Mouse (Mus musculus): Measurements from ENCODE around the gene Mindy4b-ps. TPM values are rescaled to one million over a fixed set of nuclear protein-coding genes. Genes with fewer than 3 reads are reported as not detected.

The Mindy4b-ps gene
- polyA plus RNA-seq, 1 experiment from 2014 or later = not detected

- H3K4me1 ChIP-seq (replicated peaks) = peaks cover 11% of the 10 kb centered on the region
- no peak overlapping the region for H3K4me3 ChIP-seq (replicated peaks)
- no peak for ATAC-seq
- H3K36me3 ChIP-seq = no peaks in the 10 kb centered on the region
- peaks cover 65% of the 10 kb centered on the region for H3K27me3 ChIP-seq
- WGBS = 91% methylated on average over 3 of the region's 3 CpGs
- H3K9me3 ChIP-seq = no peaks in the 10 kb centered on the region
- no peak overlapping the region for H3K9ac ChIP-seq (replicated peaks)
- H3K27ac ChIP-seq = no peak overlapping the region
- H3K4me2 ChIP-seq (replicated peaks) = no peak overlapping the region
These were observed 7.9 kb downstream of the Mindy4b-ps start for GRCm38 (mm10) chr3:58814191-58814590.

GRCm38 (mm10) chr3:58810353-58810752 is 11.8 kb downstream of the Mindy4b-ps start:
- H3K9me3 ChIP-seq = no peaks in the 10 kb centered on the region
- 73% methylated on average over 11 of the region's 11 CpGs for WGBS
- no peak overlapping the region for H3K9ac ChIP-seq (replicated peaks)
- no peak for ATAC-seq
- no peak overlapping the region for H3K4me2 ChIP-seq (replicated peaks)
- peaks cover 12% of the 10 kb centered on the region for H3K4me1 ChIP-seq (replicated peaks)
- no peaks in the 10 kb centered on the region for H3K36me3 ChIP-seq
- no peak overlapping the region for H3K4me3 ChIP-seq (replicated peaks)
- peaks cover 36% of the 10 kb centered on the region for H3K27me3 ChIP-seq
- no peak overlapping the region for H3K27ac ChIP-seq

- ATAC-seq = peak; percentile 70; the same call in 1 of the 2 replicates
- H3K4me3 ChIP-seq (replicated peaks) = no peak overlapping the region
- no peaks in the 10 kb centered on the region for H3K9me3 ChIP-seq
- H3K4me2 ChIP-seq (replicated peaks) = no peak overlapping the region
- WGBS = 27% methylated on average over 12 of the region's 12 CpGs
- H3K9ac ChIP-seq (replicated peaks) = no peak overlapping the region
- H3K36me3 ChIP-seq = no peaks in the 10 kb centered on the region
- peaks cover 12% of the 10 kb centered on the region for H3K4me1 ChIP-seq (replicated peaks)
- H3K27me3 ChIP-seq = peaks cover 28% of the 10 kb centered on the region
- 0 out of 2 replicates have a peak overlapping the region, but pooled peaks have one; percentile 10 for H3K27ac ChIP-seq
These were observed 12.8 kb downstream of the Mindy4b-ps start for GRCm38 (mm10) chr3:58809111-58809915.

- Histone ChIP-seq H3K9ac (replicated peaks) (no peak overlapping the region), H3K4me1 (replicated peaks) (peaks cover 12% of the 10 kb centered on the region)
- 87% methylated on average over 5 of the region's 5 CpGs for WGBS
These were observed 13.5 kb downstream of the Mindy4b-ps start for GRCm38 (mm10) chr3:58808636-58809035.

GRCm38 (mm10) chr3:58804745-58805144 is 17.4 kb downstream of the Mindy4b-ps start:
- no peak overlapping the region for H3K4me2 ChIP-seq (replicated peaks)
- peaks cover 12% of the 10 kb centered on the region for H3K4me1 ChIP-seq (replicated peaks)
- no peak overlapping the region for H3K9ac ChIP-seq (replicated peaks)
- H3K9me3 ChIP-seq = no peaks in the 10 kb centered on the region
- WGBS = 85% methylated on average over 6 of the region's 6 CpGs
- H3K4me3 ChIP-seq (replicated peaks) = no peak overlapping the region
- H3K27me3 ChIP-seq = 0 out of 2 replicates have a peak, but pooled peaks cover 3% of the 10 kb centered on the region
- H3K27ac ChIP-seq = no peak overlapping the region
- ATAC-seq = no peak
- no peaks in the 10 kb centered on the region for H3K36me3 ChIP-seq

More at GRCm38 (mm10) chr3:58808636-58809035, 13.5 kb downstream of the Mindy4b-ps start:
- ATAC-seq = no peak
- Histone ChIP-seq H3K4me2 (replicated peaks) (no peak overlapping the region), H3K27ac (no peak overlapping the region), H3K36me3 (no peaks in the 10 kb centered on the region), H3K27me3 (peaks cover 23% of the 10 kb centered on the region), H3K9me3 (no peaks in the 10 kb centered on the region), H3K4me3 (replicated peaks) (no peak overlapping the region)

- Histone ChIP-seq H3K27ac (no peak overlapping the region), H3K4me2 (replicated peaks) (no peak overlapping the region), H3K27me3 (no peaks in the 10 kb centered on the region), H3K9ac (replicated peaks) (no peak overlapping the region), H3K9me3 (no peaks in the 10 kb centered on the region), H3K36me3 (no peaks in the 10 kb centered on the region), H3K4me3 (replicated peaks) (no peak overlapping the region), H3K4me1 (replicated peaks) (no peaks in the 10 kb centered on the region)
- WGBS = 87% methylated on average over 4 of the region's 4 CpGs
- no peak for ATAC-seq
These were observed 23.4 kb downstream of the Mindy4b-ps start for GRCm38 (mm10) chr3:58798676-58799075.

GRCm38 (mm10) chr3:58798245-58798644 is 23.9 kb downstream of the Mindy4b-ps start:
- Histone ChIP-seq H3K4me1 (replicated peaks) (no peaks in the 10 kb centered on the region), H3K4me3 (replicated peaks) (no peak overlapping the region), H3K9me3 (no peaks in the 10 kb centered on the region), H3K36me3 (no peaks in the 10 kb centered on the region), H3K4me2 (replicated peaks) (no peak overlapping the region), H3K27me3 (no peaks in the 10 kb centered on the region), H3K9ac (replicated peaks) (no peak overlapping the region), H3K27ac (no peak overlapping the region)
- ATAC-seq = no peak
- WGBS = 83% methylated on average over 8 of the region's 8 CpGs

GRCm38 (mm10) chr3:58789473-58789872 is 32.6 kb downstream of the Mindy4b-ps start:
- no peak overlapping the region for H3K4me3 ChIP-seq (replicated peaks)
- WGBS = 65% methylated on average over 7 of the region's 7 CpGs
- no peak for ATAC-seq

GRCm38 (mm10) chr3:58789033-58789432 is 33.1 kb downstream of the Mindy4b-ps start:
- H3K36me3 ChIP-seq = no peaks in the 10 kb centered on the region
- H3K4me2 ChIP-seq (replicated peaks) = no peak overlapping the region
- H3K4me3 ChIP-seq (replicated peaks) = no peak overlapping the region
- no peaks in the 10 kb centered on the region for H3K27me3 ChIP-seq
- 78% methylated on average over 5 of the region's 5 CpGs for WGBS
- no peaks in the 10 kb centered on the region for H3K4me1 ChIP-seq (replicated peaks)
- no peak overlapping the region for H3K9ac ChIP-seq (replicated peaks)
- no peaks in the 10 kb centered on the region for H3K9me3 ChIP-seq
- no peak for ATAC-seq
- no peak overlapping the region for H3K27ac ChIP-seq

More at GRCm38 (mm10) chr3:58789473-58789872, 32.6 kb downstream of the Mindy4b-ps start:
- Histone ChIP-seq H3K36me3 (no peaks in the 10 kb centered on the region), H3K4me1 (replicated peaks) (no peaks in the 10 kb centered on the region), H3K27ac (no peak overlapping the region), H3K27me3 (no peaks in the 10 kb centered on the region), H3K9ac (replicated peaks) (no peak overlapping the region), H3K9me3 (no peaks in the 10 kb centered on the region), H3K4me2 (replicated peaks) (no peak overlapping the region)

GRCm38 (mm10) chr3:58786470-58786869 is 35.6 kb downstream of the Mindy4b-ps start:
- H3K36me3 ChIP-seq = no peaks in the 10 kb centered on the region
- H3K4me3 ChIP-seq (replicated peaks) = no peak overlapping the region
- ATAC-seq = no peak
- H3K9me3 ChIP-seq = no peaks in the 10 kb centered on the region
- no peaks in the 10 kb centered on the region for H3K4me1 ChIP-seq (replicated peaks)
- no peaks in the 10 kb centered on the region for H3K27me3 ChIP-seq
- 69% methylated on average over 4 of the region's 4 CpGs for WGBS
- no peak overlapping the region for H3K4me2 ChIP-seq (replicated peaks)
- H3K27ac ChIP-seq = no peak overlapping the region
- H3K9ac ChIP-seq (replicated peaks) = no peak overlapping the region

GRCm38 (mm10) chr3:58785863-58786262 is 36.2 kb downstream of the Mindy4b-ps start:
- Histone ChIP-seq H3K9me3 (no peaks in the 10 kb centered on the region), H3K9ac (replicated peaks) (no peak overlapping the region), H3K4me2 (replicated peaks) (no peak overlapping the region), H3K36me3 (no peaks in the 10 kb centered on the region), H3K27ac (no peak overlapping the region), H3K4me3 (replicated peaks) (no peak overlapping the region), H3K4me1 (replicated peaks) (no peaks in the 10 kb centered on the region), H3K27me3 (no peaks in the 10 kb centered on the region)
- ATAC-seq = peak; percentile 75
- 28% methylated on average over 10 of the region's 10 CpGs for WGBS

GRCm38 (mm10) chr3:58784219-58785092 is 37.7 kb downstream of the Mindy4b-ps start:
- 35% methylated on average over 8 of the region's 8 CpGs for WGBS
- H3K9me3 ChIP-seq = no peaks in the 10 kb centered on the region
- H3K4me3 ChIP-seq (replicated peaks) = no peak overlapping the region
- H3K27me3 ChIP-seq = no peaks in the 10 kb centered on the region
- no peak overlapping the region for H3K4me2 ChIP-seq (replicated peaks)
- H3K9ac ChIP-seq (replicated peaks) = no peak overlapping the region
- peak; percentile 38; the same call in 1 of the 2 replicates for ATAC-seq
- H3K27ac ChIP-seq = no peak overlapping the region
- H3K4me1 ChIP-seq (replicated peaks) = no peaks in the 10 kb centered on the region
- H3K36me3 ChIP-seq = no peaks in the 10 kb centered on the region
